Mouse (Mus musculus): ENCODE results near the gene Blzf1. TPM values are rescaled to one million over a fixed set of nuclear protein-coding genes. Genes with fewer than 3 reads are reported as not detected.

Blzf1 gene
- polyA plus RNA-seq, 1 experiment: 1.1 TPM

GRCm38 (mm10) chr1:164326600-164327155 lies 19.4 kb upstream of the Blzf1 start:
- Histone ChIP-seq H3K4me3 (ENCODE audit: low read depth, low read length) (no peak overlapping the region), H3K27ac (ENCODE audit: insufficient read depth, low read depth, low read length) (no peak overlapping the region), H3K4me1 (ENCODE audit: control insufficient read depth, insufficient read depth, insufficient read length, low read length) (peaks cover 5% of the 10 kb centered on the region; the same call in 1 of the 2 replicates), H3K27me3 (ENCODE audit: control insufficient read depth, insufficient read depth, low read length) (no peaks in the 10 kb centered on the region), H3K36me3 (ENCODE audit: control insufficient read depth, insufficient read depth, low read length) (no peaks in the 10 kb centered on the region)
- 82% methylated on average over 6 of the region's 6 CpGs for WGBS
- TF ChIP-seq CTCF (IDR thresholded peaks at IDR 0.05; ENCODE audit: extremely low read depth, insufficient read length, insufficient replicate concordance, low read depth, low read length) (no peak), POLR2A (IDR thresholded peaks at IDR 0.05; ENCODE audit: low read depth, low read length) (no peak)

GRCm38 (mm10) chr1:164324878-164325277 lies 17.6 kb upstream of the Blzf1 start:
- no peak overlapping the region for H3K27ac ChIP-seq (ENCODE audit: insufficient read depth, low read depth, low read length)
- WGBS: 88% methylated on average over 2 of the region's 2 CpGs
- H3K36me3 ChIP-seq (ENCODE audit: control insufficient read depth, insufficient read depth, low read length): no peaks in the 10 kb centered on the region
- TF ChIP-seq POLR2A (IDR thresholded peaks at IDR 0.05; ENCODE audit: low read depth, low read length) (no peak), CTCF (IDR thresholded peaks at IDR 0.05; ENCODE audit: extremely low read depth, insufficient read length, insufficient replicate concordance, low read depth, low read length) (no peak)
- H3K4me1 ChIP-seq (ENCODE audit: control insufficient read depth, insufficient read depth, insufficient read length, low read length): peaks cover 15% of the 10 kb centered on the region; the same call in 1 of the 2 replicates
- H3K27me3 ChIP-seq (ENCODE audit: control insufficient read depth, insufficient read depth, low read length): no peaks in the 10 kb centered on the region
- no peak overlapping the region for H3K4me3 ChIP-seq (ENCODE audit: low read depth, low read length)

GRCm38 (mm10) chr1:164324221-164324620 lies 16.9 kb upstream of the Blzf1 start:
- WGBS: 77% methylated on average over 4 of the region's 4 CpGs
- no peak overlapping the region for H3K4me3 ChIP-seq (ENCODE audit: low read depth, low read length)
- no peaks in the 10 kb centered on the region for H3K27me3 ChIP-seq (ENCODE audit: control insufficient read depth, insufficient read depth, low read length)
- no peaks in the 10 kb centered on the region for H3K36me3 ChIP-seq (ENCODE audit: control insufficient read depth, insufficient read depth, low read length)
- H3K27ac ChIP-seq (ENCODE audit: insufficient read depth, low read depth, low read length): no peak overlapping the region
- H3K4me1 ChIP-seq (ENCODE audit: control insufficient read depth, insufficient read depth, insufficient read length, low read length): peaks cover 21% of the 10 kb centered on the region; the same call in 1 of the 2 replicates
- no peak for TF ChIP-seq CTCF (IDR thresholded peaks at IDR 0.05; ENCODE audit: extremely low read depth, insufficient read length, insufficient replicate concordance, low read depth, low read length)
- TF ChIP-seq POLR2A (IDR thresholded peaks at IDR 0.05; ENCODE audit: low read depth, low read length): no peak

GRCm38 (mm10) chr1:164322987-164323650 lies 15.8 kb upstream of the Blzf1 start:
- 65% methylated on average over 8 of the region's 8 CpGs for WGBS
- H3K27me3 ChIP-seq (ENCODE audit: control insufficient read depth, insufficient read depth, low read length): no peaks in the 10 kb centered on the region
- H3K36me3 ChIP-seq (ENCODE audit: control insufficient read depth, insufficient read depth, low read length): no peaks in the 10 kb centered on the region
- TF ChIP-seq POLR2A (IDR thresholded peaks at IDR 0.05; ENCODE audit: low read depth, low read length): no peak
- TF ChIP-seq CTCF (IDR thresholded peaks at IDR 0.05; ENCODE audit: extremely low read depth, insufficient read length, insufficient replicate concordance, low read depth, low read length): no peak
- no peak overlapping the region for H3K27ac ChIP-seq (ENCODE audit: insufficient read depth, low read depth, low read length)
- H3K4me1 ChIP-seq (ENCODE audit: control insufficient read depth, insufficient read depth, insufficient read length, low read length): peaks cover 29% of the 10 kb centered on the region; the same call in 1 of the 2 replicates
- no peak overlapping the region for H3K4me3 ChIP-seq (ENCODE audit: low read depth, low read length)

GRCm38 (mm10) chr1:164321408-164321807 lies 14.1 kb upstream of the Blzf1 start:
- H3K4me1 ChIP-seq (ENCODE audit: control insufficient read depth, insufficient read depth, insufficient read length, low read length): peaks cover 29% of the 10 kb centered on the region; the same call in 1 of the 2 replicates
- no peak for TF ChIP-seq POLR2A (IDR thresholded peaks at IDR 0.05; ENCODE audit: low read depth, low read length)
- TF ChIP-seq CTCF (IDR thresholded peaks at IDR 0.05; ENCODE audit: extremely low read depth, insufficient read length, insufficient replicate concordance, low read depth, low read length): no peak
- H3K4me3 ChIP-seq (ENCODE audit: low read depth, low read length): peak overlapping the region; percentile 14; the same call in 1 of the 2 replicates
- no peaks in the 10 kb centered on the region for H3K27me3 ChIP-seq (ENCODE audit: control insufficient read depth, insufficient read depth, low read length)
- no peaks in the 10 kb centered on the region for H3K36me3 ChIP-seq (ENCODE audit: control insufficient read depth, insufficient read depth, low read length)
- WGBS: 17% methylated on average over 10 of the region's 10 CpGs
- peak overlapping the region; percentile 86 for H3K27ac ChIP-seq (ENCODE audit: insufficient read depth, low read depth, low read length)

- TF ChIP-seq POLR2A (IDR thresholded peaks at IDR 0.05; ENCODE audit: low read depth, low read length) (no peak), CTCF (IDR thresholded peaks at IDR 0.05; ENCODE audit: extremely low read depth, insufficient read length, insufficient replicate concordance, low read depth, low read length) (no peak)
- no peaks in the 10 kb centered on the region for H3K36me3 ChIP-seq (ENCODE audit: control insufficient read depth, insufficient read depth, low read length)
- peaks cover 29% of the 10 kb centered on the region; the same call in 1 of the 2 replicates for H3K4me1 ChIP-seq (ENCODE audit: control insufficient read depth, insufficient read depth, insufficient read length, low read length)
- peak overlapping the region; percentile 86; the same call in 1 of the 2 replicates for H3K27ac ChIP-seq (ENCODE audit: insufficient read depth, low read depth, low read length)
- H3K4me3 ChIP-seq (ENCODE audit: low read depth, low read length): no peak overlapping the region
- H3K27me3 ChIP-seq (ENCODE audit: control insufficient read depth, insufficient read depth, low read length): no peaks in the 10 kb centered on the region
- 23% methylated on average over 5 of the region's 5 CpGs for WGBS
Observed at GRCm38 (mm10) chr1:164320731-164321130, 13.4 kb upstream of the Blzf1 start.

- H3K4me3 ChIP-seq (ENCODE audit: low read depth, low read length): no peak overlapping the region
- 0 out of 2 replicates have a peak overlapping the region, but pooled peaks have one; percentile 9 for H3K27ac ChIP-seq (ENCODE audit: insufficient read depth, low read depth, low read length)
- H3K4me1 ChIP-seq (ENCODE audit: control insufficient read depth, insufficient read depth, insufficient read length, low read length): peaks cover 29% of the 10 kb centered on the region; the same call in 1 of the 2 replicates
- H3K36me3 ChIP-seq (ENCODE audit: control insufficient read depth, insufficient read depth, low read length): no peaks in the 10 kb centered on the region
- TF ChIP-seq POLR2A (IDR thresholded peaks at IDR 0.05; ENCODE audit: low read depth, low read length) (no peak), CTCF (IDR thresholded peaks at IDR 0.05; ENCODE audit: extremely low read depth, insufficient read length, insufficient replicate concordance, low read depth, low read length) (no peak)
- 64% methylated on average over 14 of the region's 14 CpGs for WGBS
- no peaks in the 10 kb centered on the region for H3K27me3 ChIP-seq (ENCODE audit: control insufficient read depth, insufficient read depth, low read length)
Observed at GRCm38 (mm10) chr1:164319542-164320140, 12.4 kb upstream of the Blzf1 start.
